Mouse (Mus musculus): Measurements from ENCODE around the gene Cxcl3. TPM values are rescaled to one million over a fixed set of nuclear protein-coding genes. Genes with fewer than 3 reads are reported as not detected.

The Cxcl3 gene
- total and polyA plus RNA-seq, 3 experiments, result not detected

GRCm38 (mm10) chr5:90742029-90742428 is 43.9 kb upstream of the Cxcl3 start (continued):
- TF ChIP-seq NRF1 (IDR thresholded peaks at IDR 0.05; ENCODE audit: low read depth, low read length), result no peak
- TF ChIP-seq ZMIZ1 (IDR thresholded peaks at IDR 0.05; ENCODE audit: low read depth, low read length), result no peak
- no peak for TF ChIP-seq ZNF384 (IDR thresholded peaks at IDR 0.05; ENCODE audit: low read depth, low read length)
- no peak for TF ChIP-seq SIN3A (IDR thresholded peaks at IDR 0.05; ENCODE audit: low read length)
- TF ChIP-seq ZKSCAN1 (IDR thresholded peaks at IDR 0.05; ENCODE audit: borderline replicate concordance, low read depth, low read length), result no peak
- peak; percentile 33; the same call in 1 of the 2 replicates for TF ChIP-seq HCFC1 (IDR thresholded peaks at IDR 0.05; ENCODE audit: low read depth, low read length)
- TF ChIP-seq RAD21 (IDR thresholded peaks at IDR 0.05; ENCODE audit: low read depth, low read length), result no peak
- TF ChIP-seq POLR2AphosphoS2 (IDR thresholded peaks at IDR 0.05; ENCODE audit: low read depth, low read length), result no peak

GRCm38 (mm10) chr5:90753934-90754333 is 32.0 kb upstream of the Cxcl3 start:
- H3K27me3 ChIP-seq (replicated peaks), result no peaks in the 10 kb centered on the region
- dilution Hi-C loops (cut with MboI; ENCODE audit: extremely low pct_ligation_motif_present, extremely low pct_unique_long_range_greater_than_20kb, low sequenced_read_pairs), result no loop called here
- no peak for DNase-seq (ENCODE audit: extremely low read depth)

GRCm38 (mm10) chr5:90758020-90758605 is 27.8 kb upstream of the Cxcl3 start:
- dilution Hi-C loops (cut with MboI; ENCODE audit: extremely low pct_ligation_motif_present, extremely low pct_unique_long_range_greater_than_20kb, low sequenced_read_pairs) (no loop called here), in situ Hi-C loops (cut with MboI; ENCODE audit: low pct_ligation_motif_present, low pct_unique_long_range_greater_than_20kb, low sequenced_read_pairs) (no loop called here)
- Histone ChIP-seq H3K9ac (ENCODE audit: insufficient read depth, low read depth) (no peak overlapping the region), H3K27ac (ENCODE audit: insufficient read depth, low read depth) (no peak overlapping the region), H3K9me3 (replicated peaks; ENCODE audit: low read length) (no peaks in the 10 kb centered on the region), H3K4me1 (ENCODE audit: control insufficient read depth in 1 of 2, insufficient read depth in 2 of 2) (peaks cover 2 to 34% of the 10 kb centered on the region in 2 experiments; a peak in 3 of 4 replicates), H3K79me2 (replicated peaks; ENCODE audit: control insufficient read depth, extremely low read depth, insufficient read depth, poor library complexity, severe bottlenecking) (no peaks in the 10 kb centered on the region), H3K36me3 (replicated peaks in 1 of 2; ENCODE audit: control insufficient read depth in 1 of 2, insufficient read depth in 1 of 2, low read length in 1 of 2) (no peaks in the 10 kb centered on the region), H3K4me2 (ENCODE audit: insufficient read depth, low read depth, poor library complexity, severe bottlenecking) (no peak overlapping the region), H3K27me3 (replicated peaks) (no peaks in the 10 kb centered on the region), H3K4me3 (replicated peaks in 1 of 3; ENCODE audit: low read depth in 2 of 3, low read length in 2 of 3, poor library complexity in 1 of 3) (no peak overlapping the region)
- DNase-seq (ENCODE audit: extremely low read depth), result no peak
- TF ChIP-seq MAFK (IDR thresholded peaks at IDR 0.05; ENCODE audit: insufficient replicate concordance, low read length), result peak; percentile 71
- no peak for TF ChIP-seq MAX (IDR thresholded peaks at IDR 0.05; ENCODE audit: low read length)
- TF ChIP-seq RAD21 (IDR thresholded peaks at IDR 0.05; ENCODE audit: low read depth, low read length), result no peak

More at GRCm38 (mm10) chr5:90753934-90754333, 32.0 kb upstream of the Cxcl3 start:
- no peak overlapping the region for H3K4me2 ChIP-seq (ENCODE audit: insufficient read depth, low read depth, poor library complexity, severe bottlenecking)
- no peaks in the 10 kb centered on the region for H3K79me2 ChIP-seq (replicated peaks; ENCODE audit: control insufficient read depth, extremely low read depth, insufficient read depth, poor library complexity, severe bottlenecking)
- TF ChIP-seq ZC3H11A (IDR thresholded peaks at IDR 0.05; ENCODE audit: low read depth, low read length), result no peak
- no peak for TF ChIP-seq NELFE (IDR thresholded peaks at IDR 0.05; ENCODE audit: low read depth, low read length)
- no peak for TF ChIP-seq ETS1 (conservative IDR thresholded peaks at IDR 0.05; ENCODE audit: low read depth, low read length)
- no peak for TF ChIP-seq RCOR1 (conservative IDR thresholded peaks at IDR 0.05; ENCODE audit: low read depth, low read length)
- no peak for TF ChIP-seq NRF1 (IDR thresholded peaks at IDR 0.05; ENCODE audit: low read depth, low read length)
- no peak for TF ChIP-seq KAT2A (IDR thresholded peaks at IDR 0.05; ENCODE audit: insufficient replicate concordance, low read length)
- no peak for TF ChIP-seq USF2 (conservative IDR thresholded peaks at IDR 0.05; ENCODE audit: low read depth, low read length)
- TF ChIP-seq TBP (conservative IDR thresholded peaks at IDR 0.05; ENCODE audit: low read depth, low read length), result no peak
- no peak for TF ChIP-seq CHD1 (IDR thresholded peaks at IDR 0.05; ENCODE audit: low read depth, low read length)
- no peak for TF ChIP-seq POLR2A (IDR thresholded peaks at IDR 0.05; ENCODE audit: low read depth, low read length)
- no peak for TF ChIP-seq UBTF (IDR thresholded peaks at IDR 0.05; ENCODE audit: low read depth, low read length)
- no peak for TF ChIP-seq SMC3 (IDR thresholded peaks at IDR 0.05; ENCODE audit: low read depth, low read length)
- H3K36me3 ChIP-seq (replicated peaks in 1 of 2; ENCODE audit: control insufficient read depth in 1 of 2, insufficient read depth in 1 of 2, low read length in 1 of 2), result no peaks in the 10 kb centered on the region
- H3K9ac ChIP-seq (ENCODE audit: insufficient read depth, low read depth), result no peak overlapping the region
- in situ Hi-C loops (cut with MboI; ENCODE audit: low pct_ligation_motif_present, low pct_unique_long_range_greater_than_20kb, low sequenced_read_pairs), result no loop called here
- no peak overlapping the region for H3K4me3 ChIP-seq (replicated peaks in 1 of 3; ENCODE audit: low read depth in 2 of 3, low read length in 2 of 3, poor library complexity in 1 of 3)
- H3K27ac ChIP-seq (ENCODE audit: insufficient read depth, low read depth), result no peak overlapping the region
- H3K4me1 ChIP-seq (ENCODE audit: control insufficient read depth in 1 of 2, insufficient read depth in 2 of 2), result peaks cover 2 to 15% of the 10 kb centered on the region in 2 experiments; a peak in 3 of 4 replicates
- H3K9me3 ChIP-seq (replicated peaks; ENCODE audit: low read length), result no peaks in the 10 kb centered on the region
